Mouse (Mus musculus) heart, postnatal 0 days (tissue): ENCODE measurements at regions not wholly inside any gene's neighbourhood (a gene's known extent, or its start where the extent isn't known, plus 50 kb on each side); places are given as distances from the start of the nearest gene placed in this dataset.

Source experiments
- CTCF ChIP-seq: IDR thresholded peaks from 2 replicates; pipeline ENCODE4 v1.5.1; 2016; ENCODE audit warnings: antibody characterized with exemption, control low read depth, low read depth
- EP300 ChIP-seq: IDR thresholded peaks from 2 replicates; pipeline ENCODE4 v1.6.1; 2016; ENCODE audit warnings: antibody characterized with exemption, low read depth

- TF ChIP-seq CTCF (no peak), EP300 (no peak)
These were observed 679.9 kb downstream of the Ryr2 start for GRCm38 (mm10) chr13:11426820-11427219.
